Mouse (Mus musculus) heart, adult 11 months (tissue): Measurements from ENCODE around the gene Ctdspl.

Experiments used
- DNase-seq: peaks from one replicate; pipeline ENCODE4 v3.0.0; 2022

The Ctdspl gene

DNA sequence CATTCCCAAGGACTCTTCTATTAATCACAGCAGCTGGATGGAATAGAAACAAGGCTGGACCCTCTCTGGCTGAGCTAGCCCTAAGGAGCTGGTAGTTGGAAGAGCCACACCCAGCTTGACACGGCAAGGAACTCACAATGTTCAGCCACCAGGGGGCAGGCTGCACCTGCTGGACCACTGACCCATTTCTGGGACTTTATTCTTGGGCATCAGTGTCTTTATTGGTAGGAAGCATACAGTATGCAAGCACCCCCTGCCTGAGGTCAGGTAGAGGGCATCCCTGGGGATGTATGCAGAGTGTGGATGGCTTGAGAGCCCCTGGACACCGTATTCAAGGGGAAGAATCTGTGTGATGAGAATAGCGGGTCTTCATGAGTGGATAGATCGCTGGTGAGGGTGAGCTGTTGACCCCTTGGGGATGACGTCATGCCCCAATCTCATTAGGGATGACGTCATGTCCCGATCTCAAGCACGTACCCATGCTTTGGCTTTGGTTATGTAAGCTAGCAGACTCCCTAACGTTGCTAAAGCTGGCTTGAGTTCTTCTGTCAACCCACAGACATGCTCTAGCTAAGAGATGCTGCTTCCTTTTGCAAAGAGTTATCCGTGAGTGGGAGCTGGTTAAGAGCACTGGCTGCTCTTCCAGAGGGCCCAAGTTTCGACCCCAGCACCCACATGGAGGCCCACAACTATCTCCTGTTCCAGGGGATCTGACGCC is 5.3 kb upstream of the Ctdspl start:
- peak; percentile 97 for DNase-seq

DNA sequence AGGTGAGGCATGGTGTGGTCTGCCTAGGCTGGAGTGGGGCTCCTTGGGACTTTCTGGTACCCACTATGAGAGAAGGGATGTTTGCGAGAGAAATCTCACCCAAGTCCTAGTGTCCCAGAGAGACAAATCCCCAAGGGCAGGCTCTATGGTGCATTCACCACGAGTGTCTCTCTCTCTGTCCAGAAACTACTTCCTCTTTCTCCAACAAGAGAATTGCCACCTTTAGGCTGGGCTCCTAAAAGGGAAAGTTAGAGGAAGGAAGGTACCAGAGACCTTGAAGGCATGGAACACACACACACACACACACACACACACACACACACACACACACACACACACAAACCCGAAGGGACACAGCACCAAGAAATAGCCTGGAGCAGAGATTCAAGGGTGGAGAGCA is 4.3 kb upstream of the Ctdspl start:
- DNase-seq = no peak

DNA sequence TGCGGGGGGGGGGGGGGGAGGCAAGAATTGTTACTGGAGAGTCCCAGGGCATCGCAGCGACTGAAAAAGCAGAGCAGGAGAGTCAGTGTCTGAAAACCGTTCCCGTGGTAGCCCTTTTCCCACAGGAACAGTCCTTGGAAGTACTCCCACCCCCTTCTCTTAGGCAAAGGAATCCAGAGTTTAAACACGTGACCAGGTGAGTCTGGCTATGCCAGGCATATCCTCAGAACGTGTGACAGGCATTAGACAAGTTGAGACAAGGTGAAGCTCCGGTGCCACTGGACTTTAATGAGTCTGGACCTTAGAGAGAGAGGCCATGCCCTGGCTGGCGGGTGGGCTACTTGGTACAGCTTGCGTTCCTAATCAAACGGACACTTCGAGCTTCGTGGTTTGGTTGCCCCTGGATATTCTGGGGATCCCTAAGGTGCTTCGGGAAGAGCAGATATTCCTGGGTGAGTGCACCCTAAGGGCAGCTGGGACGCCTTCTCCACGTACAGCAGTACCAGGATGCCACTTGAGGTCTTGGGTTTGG is 1.6 kb upstream of the Ctdspl start:
- no peak for DNase-seq

DNA sequence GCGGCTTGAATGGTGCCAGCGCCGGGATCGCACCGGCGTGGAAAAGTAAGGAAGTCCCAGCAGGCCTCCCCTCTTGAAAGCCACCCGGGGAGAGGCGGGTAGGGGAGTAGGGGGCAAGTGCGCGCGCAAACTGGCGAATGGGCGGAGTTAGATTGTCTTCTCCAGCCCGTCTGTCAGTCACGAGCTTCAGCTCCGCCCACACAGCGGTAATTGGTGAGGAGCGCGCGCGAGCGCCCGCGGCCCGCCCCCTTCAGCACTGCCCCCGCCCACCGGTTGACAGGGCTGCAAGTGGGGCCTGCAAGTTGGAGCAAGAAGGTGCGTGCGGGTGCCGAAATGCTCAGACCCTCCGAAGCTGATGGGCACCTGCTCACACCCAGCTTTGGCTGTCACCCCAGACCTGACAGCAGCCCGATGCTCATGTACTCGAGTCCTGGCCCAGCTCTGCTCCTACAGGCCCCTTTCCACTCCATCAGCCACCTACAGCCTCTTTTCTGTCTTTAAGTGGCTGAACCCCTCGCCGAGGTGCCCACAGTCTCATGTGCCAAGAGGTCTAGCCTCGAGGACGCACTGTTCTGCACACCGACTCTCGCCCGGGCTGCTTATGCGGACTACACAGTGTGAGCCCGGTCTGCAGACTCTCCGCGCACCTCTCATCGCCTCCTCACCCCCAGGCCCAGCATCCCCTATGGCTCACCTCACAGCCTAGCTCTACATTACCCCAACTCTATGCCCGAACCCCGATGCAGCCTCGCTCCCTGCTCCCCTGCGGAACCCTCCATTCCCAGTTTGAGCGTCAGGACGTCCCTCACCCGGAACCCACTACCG is 755 bp upstream of the Ctdspl start:
- peak; percentile 100 for DNase-seq

DNA sequence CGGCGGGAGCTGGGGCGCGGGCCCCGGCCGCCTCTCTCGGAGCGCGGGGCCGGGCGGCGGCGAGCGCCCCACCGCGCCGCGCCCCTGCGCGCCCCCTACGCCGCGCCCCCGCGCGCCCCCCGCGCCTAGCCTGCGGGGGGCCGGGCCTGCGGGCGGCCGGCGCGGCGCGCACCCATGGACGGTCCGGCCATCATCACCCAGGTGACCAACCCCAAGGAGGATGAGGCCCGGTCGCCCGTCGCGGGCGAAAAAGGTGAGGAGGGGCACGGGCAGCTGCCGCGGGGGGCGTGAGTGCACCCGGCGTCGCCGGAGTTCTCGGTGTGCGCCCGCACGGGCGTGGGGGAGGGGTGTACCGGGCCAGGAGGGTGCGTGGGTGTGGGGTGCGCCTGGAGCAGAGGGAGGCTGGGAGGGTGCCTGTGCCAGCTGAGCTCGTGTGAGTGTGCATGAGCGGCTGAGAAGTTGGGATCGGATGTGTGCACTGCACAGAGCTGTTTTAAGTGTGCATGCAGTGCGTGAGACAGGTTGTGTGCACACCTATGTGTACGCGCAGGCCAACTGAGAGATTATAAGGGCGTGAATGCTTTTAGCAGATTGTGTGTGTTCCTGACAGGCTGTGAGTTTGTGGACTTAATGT is 552 bp downstream of the Ctdspl start:
- peak; percentile 97 for DNase-seq

DNA sequence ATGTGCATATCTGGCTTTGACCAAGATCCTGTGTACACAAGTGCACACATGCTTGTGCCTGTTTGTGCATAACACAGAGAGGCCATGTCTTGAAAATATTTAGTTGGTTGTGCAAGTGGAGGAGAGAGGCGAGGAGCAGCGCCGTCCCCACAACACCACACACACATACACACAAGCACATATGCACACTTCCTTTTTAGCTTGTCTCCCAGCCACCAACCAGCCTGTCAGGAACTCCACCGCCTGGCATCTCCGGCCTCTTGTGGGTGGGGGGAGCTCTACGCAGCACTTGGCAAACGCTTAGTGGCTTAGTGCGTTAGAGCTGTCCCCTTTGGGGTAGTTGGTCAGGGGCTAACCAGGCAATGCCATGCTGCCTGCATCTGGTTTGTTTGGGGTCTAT is 1.2 kb downstream of the Ctdspl start:
- DNase-seq = peak; percentile 94

DNA sequence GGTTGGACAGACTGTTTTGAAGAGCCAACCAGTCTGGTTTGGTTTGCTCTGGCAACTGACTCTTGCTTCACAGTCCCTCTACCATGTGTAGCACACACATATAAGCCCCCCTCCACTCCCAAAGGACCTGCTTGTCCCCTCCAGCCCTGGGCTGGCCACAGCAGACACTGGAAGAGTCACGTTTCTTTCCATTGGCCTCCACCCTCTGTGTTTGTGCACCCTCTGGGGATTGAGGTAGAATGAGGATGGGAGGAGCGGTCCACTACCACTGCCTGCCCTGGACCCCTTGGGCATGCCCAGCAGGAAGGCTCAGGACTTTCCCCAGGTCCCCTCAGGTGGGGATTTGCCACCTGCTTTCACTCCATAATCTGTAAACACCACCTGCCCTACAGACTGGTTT is 1.8 kb downstream of the Ctdspl start:
- peak; percentile 91 for DNase-seq

DNA sequence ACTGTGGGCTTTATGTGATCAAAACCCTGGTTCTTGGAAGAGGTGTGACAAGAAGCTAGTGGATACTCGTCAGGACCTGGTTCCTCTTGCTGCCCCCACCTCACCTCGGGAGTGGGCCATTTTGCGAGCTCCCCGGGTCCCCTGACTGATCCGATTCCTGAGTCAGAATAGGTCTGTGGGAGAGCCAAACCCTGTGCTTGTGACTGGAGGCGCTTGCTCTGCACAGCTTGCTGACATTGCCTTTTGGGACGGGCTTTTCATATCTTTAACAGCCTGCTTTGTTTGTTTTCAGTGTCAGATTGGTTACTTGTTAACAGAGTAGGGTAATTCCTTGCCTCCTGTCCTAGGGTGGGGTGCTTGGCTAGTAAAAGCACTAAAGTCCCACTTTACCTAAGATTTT is 2.4 kb downstream of the Ctdspl start:
- DNase-seq = no peak

DNA sequence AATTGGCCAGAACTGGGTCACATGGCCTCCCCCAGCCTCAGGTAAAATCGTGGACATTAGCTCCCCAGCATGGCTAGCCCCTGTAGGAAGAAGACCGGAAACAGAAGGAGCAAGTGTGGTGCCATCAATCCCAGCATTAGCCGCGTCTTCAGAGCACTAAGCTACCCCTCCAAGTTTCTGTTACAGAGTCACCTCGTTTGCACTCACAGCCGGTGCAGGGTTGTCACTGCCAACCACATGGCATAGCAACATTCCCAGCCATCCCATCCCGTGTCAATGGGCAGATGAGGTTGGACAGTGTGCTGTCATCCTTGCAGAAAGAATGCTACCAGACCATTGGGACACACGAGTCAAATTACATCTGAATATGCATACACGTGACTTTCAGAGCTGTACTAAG is 4.4 kb downstream of the Ctdspl start:
- DNase-seq = no peak

DNA sequence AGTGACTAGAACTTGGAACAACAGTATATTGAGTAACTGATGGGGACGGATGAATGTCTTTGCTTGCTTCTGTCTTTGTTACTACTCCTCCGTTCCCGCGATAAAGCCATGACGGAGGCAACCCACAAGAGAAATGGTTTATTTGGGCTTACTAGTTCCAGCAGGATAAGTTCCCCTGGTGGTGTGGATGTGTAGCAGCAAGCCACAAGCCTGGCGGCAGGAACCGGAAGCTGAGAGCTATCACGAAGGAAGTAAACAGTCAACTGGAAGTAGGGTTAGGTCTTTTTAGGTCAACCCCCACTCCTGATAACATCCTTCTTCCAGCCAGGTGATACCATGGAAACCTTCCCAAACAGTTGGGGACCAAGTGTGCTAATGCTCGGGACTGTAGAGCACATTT is 7.5 kb downstream of the Ctdspl start:
- DNase-seq = peak; percentile 89

DNA sequence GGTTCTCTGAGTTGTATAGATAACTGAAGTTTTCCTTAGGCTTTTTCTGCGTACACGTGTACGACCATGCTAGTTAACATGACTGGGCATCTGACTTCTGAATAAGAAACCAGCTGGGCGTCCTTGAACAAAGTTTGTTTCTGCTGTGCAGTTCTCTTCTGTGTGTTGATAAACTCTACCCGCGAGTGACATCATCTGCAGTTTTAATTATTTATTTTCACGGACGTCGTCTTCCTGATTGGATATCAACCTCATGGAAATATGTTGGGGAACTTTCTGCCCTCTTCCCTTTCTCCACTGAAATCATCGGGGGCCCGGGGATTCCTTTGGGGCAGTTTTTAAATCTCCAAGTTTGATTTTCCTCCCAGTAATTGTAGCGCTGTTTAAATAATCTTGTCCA is 8.1 kb downstream of the Ctdspl start:
- DNase-seq = peak; percentile 91

DNA sequence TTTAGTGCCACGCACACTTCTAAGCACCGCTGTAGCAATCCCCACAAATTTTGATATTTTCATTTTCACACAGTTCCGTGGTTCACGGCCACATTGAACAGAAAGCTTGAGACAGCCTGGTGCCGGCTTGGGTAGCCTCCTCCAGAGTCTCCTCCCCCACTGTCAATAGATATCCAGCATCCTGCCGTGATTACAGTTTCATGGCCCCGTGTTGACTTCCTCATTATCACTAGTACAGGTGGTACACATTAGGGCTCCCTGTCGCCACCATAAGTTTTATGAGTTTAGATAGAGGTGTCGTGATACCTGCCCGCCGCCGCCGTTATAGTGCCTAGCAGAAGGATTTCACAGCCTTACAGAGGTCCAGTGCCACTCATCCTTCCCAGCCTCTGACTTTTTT is 8.8 kb downstream of the Ctdspl start:
- no peak for DNase-seq

DNA sequence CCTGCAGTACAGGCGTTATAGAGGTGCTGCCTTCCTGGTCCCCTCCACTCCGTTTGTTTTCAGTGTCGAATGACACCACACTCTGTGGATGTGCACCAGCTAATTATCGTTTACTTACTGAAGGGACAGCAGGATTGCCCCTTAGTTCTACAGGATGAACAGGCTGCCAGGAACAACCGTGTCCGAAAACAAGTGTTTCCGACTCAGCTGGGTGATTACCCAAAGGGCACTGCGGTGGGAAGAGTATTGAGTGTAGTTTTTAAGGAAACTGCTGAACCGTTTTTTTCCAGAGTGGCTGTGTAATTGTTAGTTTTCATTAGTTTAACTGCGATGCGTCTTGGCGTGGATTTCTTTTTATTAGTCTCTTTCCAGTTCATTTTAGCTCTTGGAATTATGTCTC is 9.8 kb downstream of the Ctdspl start:
- DNase-seq = no peak

DNA sequence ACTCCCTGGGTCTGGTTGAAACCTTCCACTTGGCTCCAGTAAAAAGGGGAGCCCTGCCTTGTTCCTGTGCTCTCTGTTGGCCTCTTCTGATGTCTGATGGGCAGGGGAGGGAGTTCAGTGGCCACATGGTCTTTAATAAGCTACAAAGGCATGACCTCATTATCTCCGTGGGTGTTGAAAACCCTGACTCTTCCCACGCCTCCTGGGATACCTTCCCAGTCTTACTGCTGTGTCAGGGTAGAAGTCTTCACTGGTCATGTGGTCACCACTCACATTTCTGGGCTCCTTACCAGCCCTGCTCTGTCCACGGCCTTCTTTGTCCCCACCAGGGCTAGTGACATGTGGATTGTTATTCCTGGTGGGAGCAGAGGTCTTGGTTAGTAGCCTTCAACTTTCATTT is 11.3 kb downstream of the Ctdspl start:
- DNase-seq = peak; percentile 98

DNA sequence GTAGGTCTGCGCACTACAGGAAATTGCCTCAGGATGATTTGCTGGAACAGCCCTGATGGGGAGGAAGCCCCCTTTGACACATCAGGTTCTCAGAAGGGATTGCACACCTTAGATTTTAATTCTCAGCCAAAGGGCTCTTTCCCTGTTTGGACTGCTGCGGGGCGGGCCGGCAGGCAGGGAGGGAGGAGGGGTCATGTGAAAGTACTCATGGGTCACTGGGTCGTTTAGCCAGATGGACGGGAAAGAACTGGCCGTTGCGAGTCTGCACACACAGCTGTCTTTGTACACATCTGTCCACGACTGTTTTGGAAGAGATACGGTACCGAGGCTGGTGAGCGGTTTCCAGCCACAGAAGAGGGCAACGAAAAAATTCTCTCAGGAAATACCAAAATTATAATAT is 13.2 kb downstream of the Ctdspl start:
- peak; percentile 95 for DNase-seq

DNA sequence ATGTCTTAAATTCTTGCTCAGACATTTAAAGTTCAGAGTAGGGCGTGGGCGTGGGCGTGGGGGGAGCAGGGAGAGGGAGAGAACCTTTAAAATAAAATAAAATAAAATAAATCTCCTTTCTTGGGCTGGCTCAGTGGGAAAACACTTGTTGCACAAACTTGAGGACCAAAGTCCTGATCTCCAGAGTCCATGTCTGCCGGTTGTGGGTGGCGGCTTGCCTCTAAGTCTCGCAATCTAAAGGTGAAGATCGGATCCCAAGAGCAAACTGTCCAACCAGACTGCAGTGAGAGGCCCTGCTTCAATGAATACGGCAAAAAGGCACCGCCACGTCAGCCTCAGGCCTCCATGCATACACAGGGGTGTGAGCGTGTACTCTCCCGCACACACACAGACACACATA is 13.6 kb downstream of the Ctdspl start:
- DNase-seq = no peak

DNA sequence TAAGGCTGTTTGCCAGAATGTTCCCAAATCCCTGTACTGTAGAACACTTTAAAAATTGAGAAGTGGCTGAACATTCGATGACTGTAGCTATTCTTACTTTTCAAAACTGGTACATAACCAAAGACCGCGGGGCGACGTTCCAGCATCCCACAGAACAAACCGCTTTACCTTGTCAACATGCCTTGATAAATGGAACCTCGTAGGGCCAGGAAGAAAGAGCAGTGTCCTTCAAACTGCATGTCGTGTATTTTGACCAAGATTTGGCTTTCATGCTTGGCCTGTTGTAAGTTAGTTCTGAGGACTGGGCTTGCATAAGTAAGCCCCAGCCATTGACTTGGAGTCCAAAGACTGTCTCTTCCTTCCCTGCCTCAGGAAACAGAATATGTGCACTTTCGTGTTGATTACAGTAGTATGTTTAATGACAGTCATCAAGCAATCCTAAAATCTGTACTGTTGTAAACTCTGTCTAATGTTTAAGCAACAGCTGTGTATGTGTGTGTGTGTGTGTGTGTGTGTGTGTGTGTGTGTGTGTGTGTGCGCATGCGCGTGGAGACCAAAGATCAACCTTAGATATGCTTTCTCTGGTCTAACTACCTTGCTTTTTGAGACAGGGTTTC is 14.4 kb downstream of the Ctdspl start:
- peak; percentile 73 for DNase-seq

DNA sequence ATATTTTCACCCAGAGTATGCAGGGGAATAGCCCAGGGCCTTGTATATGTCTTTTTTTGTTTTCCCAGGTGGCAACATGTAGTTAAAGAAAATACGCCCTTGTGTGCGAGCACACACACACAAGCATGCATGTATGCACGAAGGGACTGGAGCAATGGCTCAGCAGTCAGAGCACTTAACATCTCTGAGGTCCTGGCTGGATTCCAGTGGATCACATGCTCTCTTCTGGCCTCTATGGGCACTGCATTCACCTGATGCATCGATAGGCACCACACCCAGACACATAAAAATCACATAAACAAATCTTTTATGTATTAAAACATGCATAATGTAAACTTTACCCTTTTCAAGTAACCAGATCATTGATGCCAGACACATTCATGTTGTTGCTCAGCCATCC is 15.8 kb downstream of the Ctdspl start:
- DNase-seq = peak; percentile 76

DNA sequence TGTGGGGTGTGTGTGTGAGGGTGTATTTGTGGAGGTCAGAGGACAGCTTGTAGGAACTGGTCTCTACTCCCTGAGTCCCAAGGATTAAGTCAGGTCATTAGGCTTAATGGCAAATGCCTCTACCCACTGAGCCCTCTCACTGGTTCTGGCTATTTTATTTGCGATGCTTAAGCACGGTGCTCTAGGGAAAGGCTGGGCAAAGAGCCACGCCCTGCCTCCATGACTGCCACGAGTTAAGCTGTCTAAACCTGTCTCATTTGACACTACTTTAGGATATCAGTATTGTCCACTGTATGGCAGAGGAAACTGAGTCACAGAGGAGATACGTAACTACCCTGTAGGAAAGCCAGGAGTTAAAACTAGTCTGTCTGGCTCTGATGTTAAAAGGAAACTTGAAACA is 17.7 kb downstream of the Ctdspl start:
- DNase-seq = no peak

DNA sequence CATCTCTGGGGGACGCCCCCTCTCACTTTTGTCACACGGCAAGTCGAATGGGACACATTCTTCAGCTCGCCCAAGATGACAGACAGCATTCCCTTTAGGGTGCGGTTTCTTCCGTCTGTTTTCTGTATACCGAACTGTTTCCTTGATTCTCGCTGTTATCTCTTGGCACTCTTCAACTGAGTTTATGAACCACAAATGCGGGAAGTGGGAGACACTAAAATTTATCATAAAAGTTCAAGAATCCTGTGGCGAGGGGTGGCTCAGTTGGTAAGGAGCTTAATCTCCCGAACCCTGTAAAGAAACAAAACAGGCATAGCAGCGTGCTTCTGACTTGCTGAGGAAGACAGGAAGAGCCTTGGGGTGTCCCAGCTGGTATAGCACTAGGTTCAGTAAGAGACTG is 18.1 kb downstream of the Ctdspl start:
- DNase-seq = no peak

DNA sequence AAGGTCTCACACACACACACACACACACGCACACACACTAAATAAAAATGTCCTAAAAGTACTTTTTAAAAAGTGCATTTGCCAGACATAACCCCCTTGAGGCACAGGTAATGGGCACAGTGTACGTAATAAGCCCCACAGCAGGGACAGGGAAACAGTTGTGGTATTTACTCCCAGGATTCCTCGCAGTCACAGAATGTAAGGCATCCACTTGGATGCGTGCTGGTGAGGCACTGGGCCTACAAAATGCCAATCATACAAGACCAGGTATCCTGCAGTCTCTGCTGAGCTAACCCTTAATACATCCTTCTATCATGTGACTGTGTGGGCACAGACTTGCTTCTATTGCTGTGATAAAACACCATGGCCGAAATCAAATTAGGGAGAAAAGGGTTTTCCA is 22.2 kb downstream of the Ctdspl start:
- peak; percentile 87 for DNase-seq

DNA sequence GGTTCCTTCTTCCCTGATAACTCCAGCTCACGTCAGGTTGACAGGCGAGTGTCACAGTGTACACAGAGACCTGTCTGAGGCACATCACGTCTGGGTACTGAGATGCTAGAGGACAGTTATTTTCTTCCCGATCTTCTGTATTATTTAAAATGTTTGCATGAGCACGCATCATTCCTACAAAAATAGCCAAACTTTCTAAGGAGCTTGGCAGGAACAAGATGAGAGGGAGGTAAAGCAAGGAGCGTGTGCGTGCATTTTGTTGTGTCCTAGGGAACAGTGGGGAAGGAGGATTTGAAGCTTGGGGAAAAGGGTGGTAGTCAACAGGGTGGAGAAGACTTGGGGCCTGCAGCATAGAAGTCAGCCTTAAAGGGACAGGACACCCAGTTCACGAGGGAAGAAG is 22.9 kb downstream of the Ctdspl start:
- DNase-seq = no peak

DNA sequence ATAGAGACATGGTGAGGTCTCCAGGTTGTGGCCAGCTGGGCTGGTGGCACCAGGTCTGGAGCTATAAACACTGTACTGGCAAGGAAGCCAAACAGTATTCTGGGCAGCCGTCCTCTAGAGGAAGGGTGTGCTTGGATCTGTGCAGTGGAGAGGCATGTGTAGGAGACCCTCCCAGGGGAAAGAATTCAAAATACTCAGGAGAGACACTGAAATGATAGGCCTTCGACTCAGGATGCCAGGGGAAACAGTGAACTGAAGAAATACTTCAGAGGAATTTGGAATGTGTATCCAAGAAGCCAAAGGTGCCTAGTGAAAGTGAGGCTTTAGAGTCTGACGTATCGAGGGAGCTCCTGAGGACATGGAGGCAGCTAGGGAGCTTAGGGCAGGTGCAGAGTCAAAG is 23.4 kb downstream of the Ctdspl start:
- DNase-seq = peak; percentile 85
